Mouse (Mus musculus) kidney, adult 2 months (tissue): ENCODE data around the gene Pkn3. TPM values are rescaled to one million over a fixed set of nuclear protein-coding genes. Genes with fewer than 3 reads are reported as not detected.
"Not testable (repeated sequence)": the region's sequence is repeated elsewhere in the genome, so short reads cannot be mapped to it uniquely, and the experiment has no call there.

ENCODE experiments used
- DNase-seq: peaks from one replicate; pipeline ENCODE4 v3.0.0; 2021
- H3K27ac ChIP-seq: fragments of 200-500 bp; 2 replicates; pipeline ENCODE4 v1.5.1; 2012; ENCODE audit warnings: low read depth, low read length, control low read depth, inconsistent platforms; ENCODE audit not compliant: insufficient read depth
- H3K27me3 ChIP-seq: fragments of 200-500 bp; replicated peaks from 2 replicates; pipeline ENCODE4 v1.6.1; 2012; ENCODE audit warnings: mild to moderate bottlenecking, moderate library complexity, low read length, inconsistent platforms; ENCODE audit not compliant: control insufficient read depth, insufficient read depth
- H3K36me3 ChIP-seq: fragments of 200-500 bp; 2 replicates; pipeline ENCODE4 v1.6.1; 2012; ENCODE audit warnings: mild to moderate bottlenecking, moderate library complexity, low read length, inconsistent platforms; ENCODE audit not compliant: control insufficient read depth, insufficient read depth
- H3K4me1 ChIP-seq: fragments of 200-500 bp; 2 replicates; pipeline ENCODE4 v1.6.1; 2011; ENCODE audit warnings: low read length; ENCODE audit not compliant: control insufficient read depth, insufficient read depth
- H3K4me3 ChIP-seq: fragments of 200-500 bp; 2 replicates; pipeline ENCODE4 v1.5.1; 2011; ENCODE audit warnings: mild to moderate bottlenecking, low read depth, low read length, control low read depth; ENCODE audit not compliant: insufficient read depth
- CTCF ChIP-seq: fragments of 200-500 bp; conservative IDR thresholded peaks from 2 replicates; pipeline ENCODE4 v1.5.1; 2011; ENCODE audit warnings: low read depth, mild to moderate bottlenecking, control low read depth, low read length, moderate library complexity, mixed read lengths; ENCODE audit not compliant: insufficient read depth, insufficient read length
- POLR2A ChIP-seq: fragments of 200-500 bp; IDR thresholded peaks from one replicate; pipeline ENCODE4 v1.6.1; 2011; ENCODE audit warnings: low read depth, low read length, control low read depth
- WGBS: fragments of 180-500 bp; shearing (Covaris S2); methylation state at CpG from one replicate; pipeline ENCODE4 v1.1.7; 2018; 5-methylcytosine and 5-hydroxymethylcytosine counted together
- polyA plus RNA-seq: library from polyadenylated mRNA; depleted of rRNA; stranded (reverse); fragments of >200 nt; gene quantifications from 2 replicates; pipeline ENCODE4 v1.2.3, GENCODE M21; 2012

Pkn3 gene
- polyA plus RNA-seq, 1 experiment: 4.8 TPM

DNA sequence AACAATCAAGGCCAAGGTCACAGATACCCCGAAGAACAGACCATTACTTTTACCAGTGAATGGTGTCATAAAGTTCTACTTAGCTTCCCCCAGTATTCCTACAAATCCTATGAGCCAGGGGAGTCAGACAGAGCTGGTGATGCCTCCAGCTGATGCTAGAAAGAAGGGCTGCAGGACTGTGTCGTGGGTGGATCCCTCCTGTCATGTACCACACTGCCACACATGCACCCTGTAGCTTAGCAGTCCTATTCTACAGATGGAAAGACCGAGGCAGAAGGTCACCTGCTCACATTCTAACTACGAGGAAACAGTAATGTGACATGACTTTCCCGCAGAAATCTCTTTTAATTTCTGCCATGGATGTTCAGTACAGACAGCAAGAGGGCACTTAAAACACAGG lies 45.3 kb downstream of the Pkn3 start:
- WGBS: 77% methylated on average over 5 of the region's 5 CpGs
- no peaks in the 10 kb centered on the region for H3K36me3 ChIP-seq
- DNase-seq: no peak
- H3K4me3 ChIP-seq: no peak overlapping the region
- peaks cover 17% of the 10 kb centered on the region; the same call in 1 of the 2 replicates for H3K4me1 ChIP-seq
- no peak overlapping the region for H3K27ac ChIP-seq
- no peaks in the 10 kb centered on the region for H3K27me3 ChIP-seq
- TF ChIP-seq CTCF (no peak), POLR2A (no peak)

GRCm38 (mm10) chr2:30123729-30124471 lies 46.4 kb downstream of the Pkn3 start:
- Histone ChIP-seq H3K4me1 (peaks cover 17% of the 10 kb centered on the region; the same call in 1 of the 2 replicates), H3K4me3 (peak overlapping the region; percentile 73), H3K27ac (peak overlapping the region; percentile 72), H3K36me3 (no peaks in the 10 kb centered on the region), H3K27me3 (no peaks in the 10 kb centered on the region)
- TF ChIP-seq CTCF: no peak
- DNase-seq: peak; percentile 34
- WGBS: 2% methylated on average over 44 of the region's 44 CpGs

GRCm38 (mm10) chr2:30124472-30125274 lies 47.2 kb downstream of the Pkn3 start, which contains the start of gene Zer1:
TSS of gene Zer1 (minus strand) at chr2:30124585.
- 10% methylated on average over 31 of the region's 31 CpGs for WGBS
- DNase-seq: peak; percentile 98
- TF ChIP-seq POLR2A (peak; percentile 69), CTCF (no peak)
- Histone ChIP-seq H3K27me3 (no peaks in the 10 kb centered on the region), H3K27ac (peak within 1 kb of the TSS; percentile 94), H3K36me3 (no peaks in the 10 kb centered on the region), H3K4me1 (peaks cover 19% of the 10 kb centered on the region; the same call in 1 of the 2 replicates), H3K4me3 (peak within 1 kb of the TSS; percentile 73)

- peaks cover 20% of the 10 kb centered on the region; the same call in 1 of the 2 replicates for H3K4me1 ChIP-seq
- H3K27ac ChIP-seq: no peak overlapping the region
- H3K36me3 ChIP-seq: no peaks in the 10 kb centered on the region
- TF ChIP-seq CTCF (peak; percentile 38; the same call in 1 of the 2 replicates), POLR2A (no peak)
- DNase-seq: peak; percentile 74
- no peaks in the 10 kb centered on the region for H3K27me3 ChIP-seq
- H3K4me3 ChIP-seq: no peak overlapping the region
- WGBS: 25% methylated on average over 2 of the region's 2 CpGs
Observed at GRCm38 (mm10) chr2:30128789-30129188, 51.3 kb downstream of the Pkn3 start.

DNA sequence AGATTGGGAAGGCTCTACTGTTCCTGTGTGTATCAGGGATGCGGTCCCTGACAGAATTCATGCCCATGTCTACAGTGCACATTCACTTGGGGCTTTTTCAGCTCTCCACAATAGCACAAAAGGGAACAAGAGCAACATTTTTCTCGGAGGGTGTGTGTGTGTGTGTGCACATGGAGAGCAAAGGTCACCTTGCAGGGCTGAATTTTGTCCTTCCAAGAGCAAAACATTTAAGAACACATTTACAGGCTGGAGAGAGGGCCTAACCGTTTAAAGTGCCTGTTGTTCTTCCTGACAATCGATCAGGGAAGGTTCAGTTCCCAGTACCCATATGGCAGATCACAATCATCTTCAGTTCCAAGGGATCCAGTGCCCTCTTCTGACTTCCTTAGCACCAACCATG lies 52.7 kb downstream of the Pkn3 start:
- peak; percentile 78 for DNase-seq
- Histone ChIP-seq H3K4me3 (no peak overlapping the region), H3K27me3 (no peaks in the 10 kb centered on the region), H3K4me1 (peaks cover 15% of the 10 kb centered on the region; the same call in 1 of the 2 replicates), H3K36me3 (no peaks in the 10 kb centered on the region), H3K27ac (peak overlapping the region; percentile 79; the same call in 1 of the 2 replicates)
- WGBS: 48% methylated on average over 4 of the region's 4 CpGs
- TF ChIP-seq POLR2A (no peak), CTCF (no peak)

- WGBS: 52% methylated on average over 5 of the region's 5 CpGs
Observed at GRCm38 (mm10) chr2:30131240-30131639, 53.8 kb downstream of the Pkn3 start.

More at GRCm38 (mm10) chr2:30131240-30131639, 53.8 kb downstream of the Pkn3 start:
- not testable (repeated sequence) for H3K36me3 ChIP-seq, H3K27me3 ChIP-seq, DNase-seq, H3K4me3 ChIP-seq, H3K27ac ChIP-seq
- H3K4me1 ChIP-seq: peaks cover 24% of the 10 kb centered on the region; the same call in 1 of the 2 replicates
